Mouse (Mus musculus) cerebellum, adult (tissue): Measurements from ENCODE around the gene Slc5a3.
A peak's percentile ranks its signal among the peaks of the same experiment; 100 is the strongest.

Experiments
- ATAC-seq: cut with Nextera tagmentation; 2 replicates; pipeline ENCODE4 v1.9.2; 2017; ENCODE audit warnings: mild to moderate bottlenecking, moderate library complexity, mixed read lengths; ENCODE audit not compliant: insufficient number of reproducible peaks, low FRiP score, low TSS enrichment

The Slc5a3 gene

DNA sequence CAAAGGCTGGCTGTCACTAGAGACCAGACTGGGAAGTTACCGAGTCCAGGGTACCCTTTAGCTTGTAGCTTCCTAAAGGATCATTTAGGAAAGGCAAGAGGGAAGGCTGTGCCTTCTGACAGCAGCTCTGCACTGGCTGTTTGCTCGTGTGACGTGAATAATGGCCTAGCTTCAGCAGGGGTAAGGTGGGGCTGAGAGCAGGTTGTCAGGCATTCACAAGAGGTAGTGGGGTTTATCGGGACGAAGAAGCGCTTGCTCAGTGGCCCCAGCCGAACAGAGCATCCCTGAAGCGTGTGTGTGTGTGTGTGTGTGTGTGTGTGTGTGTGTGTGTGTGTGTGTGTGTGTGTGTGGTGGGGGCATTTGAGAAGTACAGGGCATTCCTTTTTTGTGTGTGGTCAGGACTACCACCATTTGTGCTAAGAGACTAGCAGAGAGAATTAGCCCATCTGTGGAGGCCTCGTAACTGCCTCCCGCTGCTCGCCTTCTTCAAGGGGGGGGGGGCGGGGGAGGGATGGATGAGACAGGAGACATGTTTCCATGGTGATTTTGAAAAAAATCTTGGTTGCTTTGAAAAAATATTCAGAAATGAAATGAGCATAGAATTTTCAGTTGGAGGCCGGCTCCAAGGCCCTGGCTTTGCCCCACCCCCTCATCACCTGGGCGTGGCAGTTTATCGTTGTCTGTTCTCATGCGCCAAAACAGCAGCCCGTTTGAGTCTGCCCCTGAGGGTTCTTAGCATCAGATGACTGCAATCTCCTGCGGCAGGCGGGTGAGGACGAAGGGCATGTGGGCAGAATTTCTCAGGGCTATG is 57.7 kb downstream of the Slc5a3 start:
- peak; percentile 43 for ATAC-seq

DNA sequence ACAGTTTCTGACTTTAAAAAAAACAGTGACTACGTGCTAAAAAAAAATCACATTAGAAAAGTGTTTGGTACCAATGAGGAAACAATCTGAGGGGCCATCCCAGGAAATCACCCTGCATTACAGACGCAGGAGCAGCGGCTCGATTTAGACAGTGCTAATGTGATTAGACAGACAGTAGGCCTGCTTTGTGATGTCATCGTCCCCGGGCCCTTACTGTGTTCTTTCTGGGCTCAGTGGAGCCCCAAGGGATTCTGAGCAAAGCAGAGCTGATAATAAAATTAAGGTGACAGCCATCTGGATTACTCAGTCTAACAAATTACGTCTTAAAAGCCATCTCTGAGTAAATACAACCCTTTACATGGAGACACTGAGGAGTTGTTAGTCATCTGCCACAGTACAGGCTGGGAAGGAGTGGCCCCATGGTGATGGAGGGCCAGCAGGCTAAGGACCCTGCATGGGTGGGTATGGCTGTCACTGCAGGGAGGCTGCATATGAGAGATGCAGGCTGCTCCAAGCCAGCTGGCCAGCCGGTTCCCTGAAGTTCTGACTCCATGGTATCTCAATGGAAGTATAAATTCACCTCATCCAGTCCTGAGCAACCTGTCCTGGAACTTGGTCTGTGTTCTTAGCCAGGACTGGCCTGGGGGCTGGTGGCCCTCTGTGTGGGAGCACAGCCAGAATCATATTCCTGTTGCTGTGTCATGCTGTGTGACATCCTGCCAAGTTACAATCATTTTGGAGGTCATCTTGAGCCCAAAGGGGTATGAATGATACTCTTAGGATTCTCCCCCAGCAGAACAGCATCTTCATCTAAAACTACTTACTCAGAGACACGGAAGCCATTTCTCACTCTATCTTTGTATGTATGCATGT is 59.5 kb downstream of the Slc5a3 start:
- no peak for ATAC-seq

DNA sequence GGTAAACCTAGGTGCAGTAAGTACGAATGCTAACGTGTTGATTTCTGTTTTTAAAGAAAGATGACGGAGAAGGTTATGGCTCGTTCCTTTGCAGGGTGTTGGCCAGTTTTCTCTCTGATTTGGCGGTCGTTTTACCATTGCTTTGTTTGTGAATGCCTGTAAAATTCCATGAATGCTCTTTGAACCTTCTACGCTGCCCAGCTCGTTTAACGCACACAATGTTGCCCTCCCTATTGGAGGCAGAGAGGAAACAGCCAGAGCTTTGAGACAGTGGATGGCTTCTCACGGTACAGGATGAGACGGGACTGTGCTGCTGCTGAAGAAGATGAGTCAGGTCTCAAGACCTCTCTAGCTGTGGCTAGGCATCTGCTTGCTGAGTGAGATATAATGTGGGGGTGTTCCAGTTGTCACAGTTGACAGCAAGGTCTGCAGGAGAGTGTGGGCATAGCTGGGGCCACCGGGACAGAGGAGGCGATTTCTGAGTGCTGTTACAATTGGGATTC is 60.9 kb downstream of the Slc5a3 start:
- ATAC-seq = no peak

DNA sequence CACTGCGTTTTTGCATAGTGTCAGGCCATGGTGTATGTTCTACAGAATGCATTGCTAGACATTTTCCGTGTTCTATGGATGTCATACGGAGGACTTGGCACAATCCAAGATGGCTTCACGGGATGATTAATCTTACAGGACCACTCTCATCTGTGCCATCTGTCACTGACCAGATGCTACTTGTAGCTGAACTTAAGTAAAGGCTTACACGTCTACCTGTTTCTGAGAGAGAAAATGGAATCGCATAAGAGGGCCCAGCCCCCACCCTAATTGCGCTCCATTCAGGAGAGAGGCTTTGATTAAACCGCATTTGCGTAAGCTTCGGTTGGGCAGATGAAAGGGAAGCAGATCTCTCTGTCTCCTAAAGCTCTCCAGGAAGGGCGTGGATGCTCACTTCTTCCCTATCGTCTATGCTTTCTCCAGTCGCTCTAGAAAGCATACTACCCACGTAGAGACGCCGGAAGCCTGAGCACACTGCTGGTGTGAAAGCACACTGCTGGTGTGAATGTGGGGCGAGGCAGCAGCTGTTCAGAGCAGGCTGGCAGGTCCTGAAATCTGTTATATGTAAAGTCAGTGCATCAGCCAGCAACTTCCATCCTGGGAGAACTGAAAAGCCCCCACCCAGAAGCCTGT is 62.9 kb downstream of the Slc5a3 start:
- ATAC-seq = no peak

DNA sequence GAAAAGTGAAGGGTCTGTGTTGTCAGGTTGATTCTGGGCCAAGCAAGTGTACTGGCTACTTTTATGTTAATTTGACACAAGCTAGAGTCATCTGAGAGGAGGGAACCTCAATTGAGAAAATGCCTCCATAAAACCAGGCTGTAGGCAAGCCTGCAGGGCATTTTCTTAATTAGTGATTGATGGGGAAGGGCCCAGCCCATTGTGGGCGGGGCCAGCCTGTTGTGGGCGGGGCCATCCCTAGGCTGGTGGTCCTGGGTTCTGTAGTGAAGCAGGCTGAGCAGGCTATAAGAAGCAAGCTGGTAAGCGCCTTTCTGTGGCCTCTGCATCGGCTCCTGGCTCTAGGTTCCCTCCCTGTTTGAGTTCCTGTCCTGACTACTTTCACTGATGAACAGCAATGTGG is 69.1 kb downstream of the Slc5a3 start:
- ATAC-seq = no peak

DNA sequence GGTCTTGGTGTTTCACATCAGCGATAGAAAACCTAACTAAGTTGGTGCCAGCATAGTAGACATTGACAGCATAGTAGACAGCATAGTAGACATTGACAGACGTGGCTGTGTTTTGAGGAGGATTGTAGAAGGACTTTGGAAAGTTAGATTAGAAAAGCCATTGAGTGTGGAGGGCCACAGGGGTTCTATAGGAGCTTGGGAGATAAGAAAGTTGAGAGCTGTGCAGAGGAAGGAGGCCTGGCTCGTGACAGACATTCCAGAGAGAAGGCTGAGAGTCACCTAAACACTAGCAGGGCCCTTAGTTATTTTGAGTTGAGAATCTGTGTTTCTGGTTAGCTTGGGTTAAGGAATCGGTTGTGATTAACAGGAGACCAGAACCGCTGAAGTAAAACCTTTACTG is 69.5 kb downstream of the Slc5a3 start:
- ATAC-seq = no peak

DNA sequence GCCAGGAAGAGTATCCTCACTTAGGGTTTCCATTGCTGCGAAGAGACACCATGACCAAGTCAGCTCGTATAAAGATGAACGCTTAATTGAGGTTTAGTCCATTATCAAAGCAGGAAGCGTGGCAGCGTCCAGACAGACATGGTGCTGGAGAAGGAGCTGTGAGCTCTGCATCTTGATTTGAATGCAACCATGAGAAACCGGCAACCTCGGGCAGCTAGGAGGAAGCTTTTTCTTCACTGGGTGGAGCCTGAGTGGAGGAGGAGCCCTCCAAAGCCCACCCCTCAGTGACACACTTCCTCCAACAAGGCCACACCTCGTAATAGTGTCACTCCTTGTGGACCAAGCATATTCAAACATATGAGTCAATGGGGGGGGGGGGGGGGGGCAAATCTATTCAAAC is 71.7 kb downstream of the Slc5a3 start:
- no peak for ATAC-seq

DNA sequence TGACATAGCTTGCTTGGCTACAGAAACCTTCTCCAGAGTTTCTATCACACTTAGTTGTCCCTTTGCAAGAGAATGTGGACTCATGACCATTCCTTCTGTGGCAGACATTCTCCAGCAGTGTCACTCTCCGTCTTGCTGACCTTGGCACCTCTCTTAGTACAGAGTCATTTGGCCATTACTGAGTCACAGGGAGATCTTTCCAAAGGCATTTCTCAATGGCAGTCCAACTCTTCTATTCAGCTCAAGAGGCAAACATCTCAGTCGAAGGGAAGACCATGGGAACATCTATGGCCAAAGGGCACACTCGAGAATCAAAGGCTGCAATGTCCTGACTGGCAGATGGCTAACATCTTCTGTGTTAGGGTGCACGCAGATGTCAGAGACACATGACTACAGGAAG is 74.4 kb downstream of the Slc5a3 start:
- no peak for ATAC-seq

DNA sequence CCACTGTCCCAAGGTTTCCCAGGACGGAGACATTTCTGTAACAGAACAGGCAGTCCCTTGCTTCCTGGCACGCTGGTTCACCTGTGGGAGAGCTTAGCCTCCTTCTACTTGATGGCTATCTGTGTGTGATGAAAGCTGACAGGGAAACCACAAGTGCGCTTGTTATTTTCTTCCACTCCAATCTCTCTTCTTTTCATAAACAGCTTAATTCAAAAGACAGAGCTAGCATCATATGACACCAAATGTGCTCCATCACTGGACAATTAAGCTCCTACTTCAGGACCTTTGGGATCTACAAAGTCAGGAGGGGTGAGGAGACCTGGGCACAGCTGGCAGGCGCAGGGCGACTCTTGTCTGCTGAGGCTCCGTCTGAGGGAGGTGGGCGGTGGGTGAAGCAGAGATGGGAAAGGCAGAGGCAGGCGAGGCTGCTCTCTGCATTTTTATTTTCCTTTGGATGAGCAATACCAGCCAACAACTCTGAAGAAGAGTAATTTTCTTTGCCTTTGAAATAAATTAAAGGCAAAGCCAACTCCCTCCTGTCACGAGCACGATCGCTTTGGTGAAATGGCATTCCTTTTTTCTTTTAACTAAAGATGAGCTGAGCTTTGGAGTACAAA is 76.1 kb downstream of the Slc5a3 start:
- ATAC-seq = no peak

DNA sequence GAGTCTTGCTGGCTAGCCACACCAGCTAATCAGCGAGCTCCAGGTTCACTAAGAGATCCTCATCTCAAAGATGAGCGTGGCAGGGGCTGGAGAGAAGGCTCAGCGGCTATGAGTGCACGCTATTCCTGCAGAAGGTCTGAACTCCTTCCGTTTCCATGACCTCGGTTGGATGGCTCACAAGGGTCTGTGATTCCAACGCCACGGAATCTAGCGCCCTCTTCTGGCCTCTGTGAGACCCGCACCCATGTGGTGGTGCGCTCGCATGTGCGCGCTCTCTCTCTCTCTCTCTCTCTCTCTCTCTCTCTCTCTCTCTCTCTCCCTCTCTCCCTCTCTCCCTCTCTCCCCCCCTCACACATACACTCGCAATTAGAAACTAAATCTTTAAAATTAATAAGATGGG is 78.2 kb downstream of the Slc5a3 start:
- ATAC-seq = no peak
